Mouse (Mus musculus): ENCODE results near the gene Chid1. TPM values are rescaled to one million over a fixed set of nuclear protein-coding genes. Genes with fewer than 3 reads are reported as not detected.
A peak's percentile ranks its signal among the peaks of the same experiment; 100 is the strongest.

Gene Chid1
- polyA plus RNA-seq, 1 experiment from 2014 or later, result 14.7 TPM

DNA sequence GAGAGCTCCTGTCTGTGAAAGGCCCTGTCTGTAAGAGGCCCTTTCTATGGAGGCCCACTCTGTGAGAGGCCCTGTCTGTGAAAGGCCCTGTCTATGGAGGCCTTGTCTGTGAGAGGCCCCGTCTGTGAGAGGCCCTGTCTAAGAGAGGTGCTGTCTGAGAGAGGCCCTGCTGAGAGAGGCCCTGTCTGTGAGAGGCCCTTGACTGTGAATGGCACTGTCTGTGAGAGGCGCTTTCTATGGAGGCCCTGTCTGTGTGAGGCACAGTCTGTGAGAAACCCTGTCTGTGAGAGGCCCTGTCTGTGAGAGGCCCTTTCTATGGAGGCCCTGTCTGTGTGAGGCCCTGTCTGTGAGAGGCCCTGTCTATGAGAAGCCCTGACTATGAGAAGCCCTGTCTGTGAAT, 33.4 kb downstream of the Chid1 start:
- Histone ChIP-seq H3K4me2 (ENCODE audit: low read depth, low read length) (peak overlapping the region; percentile 67), H3K27ac (ENCODE audit: low read depth) (peak overlapping the region; percentile 60), H3K36me3 (replicated peaks; ENCODE audit: insufficient read depth, low read length) (peaks cover 15% of the 10 kb centered on the region; the same call in 1 of the 2 replicates), H3K4me3 (ENCODE audit: low read depth, low read length) (peak overlapping the region; percentile 53), H3K27me3 (ENCODE audit: insufficient read depth, low read length) (no peaks in the 10 kb centered on the region), H3K4me1 (ENCODE audit: insufficient read depth) (peaks cover 4% of the 10 kb centered on the region; the same call in 1 of the 2 replicates), H3K9ac (replicated peaks) (peak overlapping the region; percentile 70), H3K9me3 (ENCODE audit: low read length) (no peaks in the 10 kb centered on the region)
- ATAC-seq, result peak; percentile 62
- TF ChIP-seq CTCF (IDR thresholded peaks at IDR 0.05; ENCODE audit: low read depth) (no peak), EP300 (IDR thresholded peaks at IDR 0.05; ENCODE audit: low read depth) (no peak)
- 69% methylated on average over 2 of the region's 2 CpGs for WGBS (ENCODE audit: insufficient replicate concordance)
- no peak for DNase-seq

DNA sequence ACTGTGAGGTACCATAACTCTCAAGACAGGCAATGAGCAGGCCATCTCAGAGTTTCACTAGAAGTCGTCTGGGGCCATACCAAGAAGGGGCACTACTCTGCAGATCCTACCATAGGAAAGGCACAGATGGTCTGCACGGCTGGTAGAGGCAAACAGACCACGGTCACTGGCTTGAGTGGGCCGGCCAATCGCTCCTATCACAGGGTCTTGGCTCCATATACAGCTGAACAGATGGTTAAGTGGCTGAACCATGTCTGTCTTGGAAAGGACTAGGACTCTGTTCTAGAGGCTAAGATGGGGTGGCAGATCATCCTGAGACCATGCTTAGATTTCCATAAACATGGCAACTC, 37.1 kb downstream of the Chid1 start:
- H3K4me3 ChIP-seq (ENCODE audit: low read depth, low read length), result no peak overlapping the region
- no peaks in the 10 kb centered on the region for H3K9me3 ChIP-seq (ENCODE audit: low read length)
- H3K36me3 ChIP-seq (replicated peaks; ENCODE audit: insufficient read depth, low read length), result 0 out of 2 replicates have a peak, but pooled peaks cover 5% of the 10 kb centered on the region
- no peak for ATAC-seq
- no peak overlapping the region for H3K27ac ChIP-seq (ENCODE audit: low read depth)
- no peak for DNase-seq
- 96% methylated on average over 5 of the region's 5 CpGs for WGBS (ENCODE audit: insufficient replicate concordance)
- TF ChIP-seq EP300 (IDR thresholded peaks at IDR 0.05; ENCODE audit: low read depth) (no peak), CTCF (IDR thresholded peaks at IDR 0.05; ENCODE audit: low read depth) (no peak)
- no peaks in the 10 kb centered on the region for H3K27me3 ChIP-seq (ENCODE audit: insufficient read depth, low read length)
- H3K4me2 ChIP-seq (ENCODE audit: low read depth, low read length), result no peak overlapping the region
- peaks cover 4% of the 10 kb centered on the region; the same call in 1 of the 2 replicates for H3K4me1 ChIP-seq (ENCODE audit: insufficient read depth)
- H3K9ac ChIP-seq (replicated peaks), result no peak overlapping the region

DNA sequence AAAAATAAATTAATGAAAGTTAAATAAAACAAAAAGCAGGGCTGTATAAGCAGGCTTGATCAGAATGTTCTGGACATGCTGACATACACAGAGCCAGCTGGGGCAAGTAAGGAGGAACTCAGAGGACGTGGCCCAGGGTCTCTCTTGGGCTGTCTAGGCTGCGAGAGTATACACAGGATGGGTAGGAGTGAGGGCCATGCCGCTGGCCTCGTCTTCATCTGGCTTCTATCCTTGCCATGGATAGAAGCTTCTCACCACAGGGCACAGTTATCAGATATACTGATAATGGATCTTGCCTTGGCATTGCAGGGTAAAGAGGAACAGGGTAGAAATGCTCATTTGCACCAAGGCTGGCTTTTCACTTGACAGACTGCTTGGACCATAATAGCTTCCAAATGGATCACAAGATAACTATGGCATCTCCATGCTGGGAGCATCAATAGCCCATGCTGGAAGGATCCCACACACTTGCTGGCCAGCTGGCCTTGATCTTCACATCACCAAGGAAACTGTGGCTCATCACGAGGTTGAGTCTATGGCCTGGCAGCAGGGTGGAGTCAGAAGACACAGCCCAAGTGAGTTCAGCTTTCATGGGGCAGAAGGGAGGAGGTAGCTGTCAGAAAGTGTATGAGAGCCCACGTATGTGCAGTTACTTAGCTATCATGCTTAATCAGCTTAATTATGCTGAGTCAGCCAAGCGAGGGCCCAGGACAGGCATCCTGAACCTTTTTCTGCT, 37.7 kb downstream of the Chid1 start:
- TF ChIP-seq CTCF (IDR thresholded peaks at IDR 0.05; ENCODE audit: low read depth) (no peak), EP300 (IDR thresholded peaks at IDR 0.05; ENCODE audit: low read depth) (no peak)
- Histone ChIP-seq H3K27ac (ENCODE audit: low read depth) (no peak overlapping the region), H3K9me3 (ENCODE audit: low read length) (no peaks in the 10 kb centered on the region), H3K4me3 (ENCODE audit: low read depth, low read length) (no peak overlapping the region), H3K9ac (replicated peaks) (no peak overlapping the region), H3K36me3 (replicated peaks; ENCODE audit: insufficient read depth, low read length) (0 out of 2 replicates have a peak, but pooled peaks cover 5% of the 10 kb centered on the region), H3K4me1 (ENCODE audit: insufficient read depth) (peaks cover 4% of the 10 kb centered on the region; the same call in 1 of the 2 replicates), H3K27me3 (ENCODE audit: insufficient read depth, low read length) (no peaks in the 10 kb centered on the region), H3K4me2 (ENCODE audit: low read depth, low read length) (no peak overlapping the region)
- ATAC-seq (no peak), DNase-seq (no peak)
- WGBS (ENCODE audit: insufficient replicate concordance), result 80% methylated on average over 7 of the region's 7 CpGs

DNA sequence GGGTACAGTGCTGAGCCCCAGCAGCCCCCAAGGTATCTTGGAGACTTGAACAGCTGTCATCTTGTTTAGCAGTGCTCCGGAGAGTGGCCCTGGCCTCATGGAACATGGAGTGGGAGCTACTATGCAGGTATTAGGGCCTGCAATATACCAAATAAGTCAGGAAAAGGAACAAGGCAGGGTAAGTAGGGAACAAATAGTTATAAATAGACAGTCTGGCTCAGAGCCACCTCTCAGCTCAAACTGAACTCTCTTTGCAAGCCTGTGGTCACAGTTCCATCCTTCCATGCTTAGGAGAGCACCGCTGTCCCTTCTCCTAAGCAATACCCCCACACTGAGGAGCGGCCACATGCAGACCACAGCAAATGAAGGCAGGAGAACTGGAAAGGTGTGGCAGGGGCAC, 42.1 kb downstream of the Chid1 start:
- 90% methylated on average over 3 of the region's 3 CpGs for WGBS (ENCODE audit: insufficient replicate concordance)
- peaks cover 12% of the 10 kb centered on the region for H3K36me3 ChIP-seq (replicated peaks; ENCODE audit: insufficient read depth, low read length)
- peaks cover 4% of the 10 kb centered on the region; the same call in 1 of the 2 replicates for H3K4me1 ChIP-seq (ENCODE audit: insufficient read depth)
- no peak for TF ChIP-seq EP300 (IDR thresholded peaks at IDR 0.05; ENCODE audit: low read depth)
- TF ChIP-seq CTCF (IDR thresholded peaks at IDR 0.05; ENCODE audit: low read depth), result no peak
- H3K9ac ChIP-seq (replicated peaks), result no peak overlapping the region
- no peak overlapping the region for H3K4me2 ChIP-seq (ENCODE audit: low read depth, low read length)
- DNase-seq (no peak), ATAC-seq (no peak)
- no peak overlapping the region for H3K27ac ChIP-seq (ENCODE audit: low read depth)
- no peaks in the 10 kb centered on the region for H3K9me3 ChIP-seq (ENCODE audit: low read length)
- no peaks in the 10 kb centered on the region for H3K27me3 ChIP-seq (ENCODE audit: insufficient read depth, low read length)
- no peak overlapping the region for H3K4me3 ChIP-seq (ENCODE audit: low read depth, low read length)

DNA sequence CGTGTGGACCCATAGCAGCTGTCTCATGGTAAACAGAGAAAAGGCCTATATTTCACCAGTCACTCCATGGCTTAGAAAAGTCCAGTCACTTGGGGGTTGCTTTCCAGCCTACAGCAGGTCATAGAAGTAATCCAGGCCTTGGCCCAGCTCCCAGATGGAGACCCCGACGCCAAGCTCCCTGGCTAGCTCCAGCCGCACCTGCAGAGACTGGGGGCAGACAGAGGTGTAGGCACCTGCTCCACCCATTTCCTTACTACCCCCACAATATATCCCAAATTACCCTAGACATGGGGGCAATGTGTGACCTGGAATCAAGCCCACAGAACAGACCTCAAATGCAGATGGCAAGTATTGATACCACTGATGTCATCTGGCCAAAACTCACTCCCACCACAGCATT, 43.7 kb downstream of the Chid1 start:
- WGBS (ENCODE audit: insufficient replicate concordance), result 83% methylated on average over 4 of the region's 4 CpGs

DNA sequence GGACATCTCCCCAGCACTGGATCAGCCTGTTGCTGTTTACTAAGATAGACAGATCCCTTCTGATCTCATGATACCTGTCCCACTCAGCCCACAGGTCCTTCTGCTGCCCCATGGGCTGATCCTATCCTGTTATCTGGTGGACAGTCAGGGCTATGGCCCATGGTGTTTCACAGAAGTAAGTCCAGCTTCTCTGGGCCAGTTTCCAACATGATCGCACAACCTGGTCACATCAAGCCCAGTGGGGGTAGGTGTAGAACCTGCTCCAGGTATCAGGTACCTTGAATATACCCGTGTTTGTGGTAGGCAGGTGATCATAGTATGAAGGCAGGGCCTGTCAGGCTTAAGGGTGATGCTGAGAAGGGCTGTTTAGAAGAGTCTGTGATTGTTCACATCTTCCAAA, 44.3 kb downstream of the Chid1 start:
- WGBS (ENCODE audit: insufficient replicate concordance), result 77% methylated on average over 2 of the region's 2 CpGs
- no peak for DNase-seq
- peaks cover 14% of the 10 kb centered on the region for H3K36me3 ChIP-seq (replicated peaks; ENCODE audit: insufficient read depth, low read length)

More for the DNA sequence above, 43.7 kb downstream of the Chid1 start:
- H3K4me2 ChIP-seq (ENCODE audit: low read depth, low read length), result no peak overlapping the region
- no peak overlapping the region for H3K27ac ChIP-seq (ENCODE audit: low read depth)
- TF ChIP-seq EP300 (IDR thresholded peaks at IDR 0.05; ENCODE audit: low read depth) (no peak), CTCF (IDR thresholded peaks at IDR 0.05; ENCODE audit: low read depth) (no peak)
- no peak overlapping the region for H3K4me3 ChIP-seq (ENCODE audit: low read depth, low read length)
- no peaks in the 10 kb centered on the region for H3K4me1 ChIP-seq (ENCODE audit: insufficient read depth)
- no peaks in the 10 kb centered on the region for H3K9me3 ChIP-seq (ENCODE audit: low read length)
- DNase-seq, result no peak
- no peaks in the 10 kb centered on the region for H3K27me3 ChIP-seq (ENCODE audit: insufficient read depth, low read length)
- no peak for ATAC-seq
- peaks cover 12% of the 10 kb centered on the region for H3K36me3 ChIP-seq (replicated peaks; ENCODE audit: insufficient read depth, low read length)
- H3K9ac ChIP-seq (replicated peaks), result no peak overlapping the region

More for the DNA sequence above, 44.3 kb downstream of the Chid1 start:
- Histone ChIP-seq H3K27me3 (ENCODE audit: insufficient read depth, low read length) (no peaks in the 10 kb centered on the region), H3K9ac (replicated peaks) (no peak overlapping the region), H3K4me3 (ENCODE audit: low read depth, low read length) (no peak overlapping the region), H3K9me3 (ENCODE audit: low read length) (no peaks in the 10 kb centered on the region), H3K4me1 (ENCODE audit: insufficient read depth) (no peaks in the 10 kb centered on the region), H3K4me2 (ENCODE audit: low read depth, low read length) (no peak overlapping the region), H3K27ac (ENCODE audit: low read depth) (no peak overlapping the region)
- ATAC-seq, result no peak
- TF ChIP-seq CTCF (IDR thresholded peaks at IDR 0.05; ENCODE audit: low read depth) (no peak), EP300 (IDR thresholded peaks at IDR 0.05; ENCODE audit: low read depth) (no peak)
